Mouse (Mus musculus) midbrain, embryonic 11.5 days (tissue): ENCODE measurements at regions not wholly inside any gene's neighbourhood (a gene's known extent, or its start where the extent isn't known, plus 50 kb on each side); places are given as distances from the start of the nearest gene placed in this dataset.

Source experiments
- ATAC-seq: fragments of 200-750 bp; cut with Nextera tagmentation; 2 replicates; pipeline ENCODE4 v1.8.0; 2017; ENCODE audit warnings: moderate TSS enrichment, moderate library complexity; ENCODE audit not compliant: low FRiP score
- DNase-seq: peaks from one replicate; pipeline ENCODE4 v3.0.0; 2015; ENCODE audit warnings: low spot score; ENCODE audit errors: missing footprints
- H3K27ac ChIP-seq: fragments of 300-500 bp; sonication (generic); 2 replicates; pipeline ENCODE4 v1.5.1; 2014; ENCODE audit warnings: low read depth, low read length
- H3K27me3 ChIP-seq: fragments of 300-500 bp; sonication (generic); 2 replicates; pipeline ENCODE4 v1.6.1; 2014; ENCODE audit warnings: mild to moderate bottlenecking, low read length, moderate library complexity, mixed read lengths; ENCODE audit not compliant: control insufficient read depth, insufficient read depth
- H3K36me3 ChIP-seq: fragments of 300-500 bp; sonication (generic); 2 replicates; pipeline ENCODE4 v1.6.1; 2014; ENCODE audit warnings: mild to moderate bottlenecking, low read length, moderate library complexity, mixed read lengths; ENCODE audit not compliant: control insufficient read depth, insufficient read depth
- H3K4me1 ChIP-seq: fragments of 300-500 bp; sonication (generic); 2 replicates; pipeline ENCODE4 v1.6.1; 2014; ENCODE audit warnings: low read length; ENCODE audit not compliant: control insufficient read depth, insufficient read depth
- H3K4me2 ChIP-seq: fragments of 300-500 bp; sonication (generic); 2 replicates; pipeline ENCODE4 v1.6.1; 2014; ENCODE audit warnings: mild to moderate bottlenecking, moderate library complexity
- H3K4me3 ChIP-seq: fragments of 300-500 bp; sonication (generic); 2 replicates; pipeline ENCODE4 v1.5.1; 2014; ENCODE audit warnings: low read depth, low read length
- H3K9ac ChIP-seq: fragments of 300-500 bp; sonication (generic); 2 replicates; pipeline ENCODE4 v1.6.1; 2014; ENCODE audit warnings: low read length
- H3K9me3 ChIP-seq: fragments of 300-500 bp; sonication (generic); 2 replicates; pipeline ENCODE4 v1.6.1; 2016; ENCODE audit warnings: low read length; ENCODE audit not compliant: control insufficient read depth
- WGBS: fragments of 180-500 bp; shearing (Covaris S2); extraction: QIAGEN DNeasy Blood & Tissue Kit; methylation state at CpG from one replicate; pipeline ENCODE4 v1.1.7; 2014; 5-methylcytosine and 5-hydroxymethylcytosine counted together

- no peaks in the 10 kb centered on the region for H3K36me3 ChIP-seq
- peak; percentile 82 for DNase-seq
- no peak overlapping the region for H3K4me2 ChIP-seq
- no peaks in the 10 kb centered on the region for H3K9me3 ChIP-seq
- H3K4me3 ChIP-seq = no peak overlapping the region
- peaks cover 4% of the 10 kb centered on the region; the same call in 1 of the 2 replicates for H3K4me1 ChIP-seq
- H3K27ac ChIP-seq = no peak overlapping the region
- H3K27me3 ChIP-seq = no peaks in the 10 kb centered on the region
- WGBS = 45% methylated on average over 1 of the region's 1 CpGs
- peak; percentile 46 for ATAC-seq
- no peak overlapping the region for H3K9ac ChIP-seq
Observed at GRCm38 (mm10) chr1:169187658-169188057, 343.6 kb downstream of the Nuf2 start.

- H3K27me3 ChIP-seq = no peaks in the 10 kb centered on the region
- ATAC-seq (no peak), DNase-seq (peak; percentile 57)
- H3K4me3 ChIP-seq = no peak overlapping the region
- H3K36me3 ChIP-seq = no peaks in the 10 kb centered on the region
- no peak overlapping the region for H3K4me2 ChIP-seq
- no peak overlapping the region for H3K27ac ChIP-seq
- no peak overlapping the region for H3K9ac ChIP-seq
- no peaks in the 10 kb centered on the region for H3K9me3 ChIP-seq
- H3K4me1 ChIP-seq = no peaks in the 10 kb centered on the region
- WGBS = 89% methylated on average over 2 of the region's 2 CpGs
Observed at GRCm38 (mm10) chr1:169170405-169170804, 360.9 kb downstream of the Nuf2 start.

GRCm38 (mm10) chr1:169168033-169168432, 363.2 kb downstream of the Nuf2 start:
- H3K4me2 ChIP-seq = no peak overlapping the region
- no peak overlapping the region for H3K4me3 ChIP-seq
- no peaks in the 10 kb centered on the region for H3K36me3 ChIP-seq
- H3K27ac ChIP-seq = no peak overlapping the region
- no peaks in the 10 kb centered on the region for H3K27me3 ChIP-seq
- H3K9ac ChIP-seq = no peak overlapping the region
- H3K9me3 ChIP-seq = no peaks in the 10 kb centered on the region
- DNase-seq (peak; percentile 79), ATAC-seq (no peak)
- no peaks in the 10 kb centered on the region for H3K4me1 ChIP-seq
- 91% methylated on average over 4 of the region's 4 CpGs for WGBS

DNA sequence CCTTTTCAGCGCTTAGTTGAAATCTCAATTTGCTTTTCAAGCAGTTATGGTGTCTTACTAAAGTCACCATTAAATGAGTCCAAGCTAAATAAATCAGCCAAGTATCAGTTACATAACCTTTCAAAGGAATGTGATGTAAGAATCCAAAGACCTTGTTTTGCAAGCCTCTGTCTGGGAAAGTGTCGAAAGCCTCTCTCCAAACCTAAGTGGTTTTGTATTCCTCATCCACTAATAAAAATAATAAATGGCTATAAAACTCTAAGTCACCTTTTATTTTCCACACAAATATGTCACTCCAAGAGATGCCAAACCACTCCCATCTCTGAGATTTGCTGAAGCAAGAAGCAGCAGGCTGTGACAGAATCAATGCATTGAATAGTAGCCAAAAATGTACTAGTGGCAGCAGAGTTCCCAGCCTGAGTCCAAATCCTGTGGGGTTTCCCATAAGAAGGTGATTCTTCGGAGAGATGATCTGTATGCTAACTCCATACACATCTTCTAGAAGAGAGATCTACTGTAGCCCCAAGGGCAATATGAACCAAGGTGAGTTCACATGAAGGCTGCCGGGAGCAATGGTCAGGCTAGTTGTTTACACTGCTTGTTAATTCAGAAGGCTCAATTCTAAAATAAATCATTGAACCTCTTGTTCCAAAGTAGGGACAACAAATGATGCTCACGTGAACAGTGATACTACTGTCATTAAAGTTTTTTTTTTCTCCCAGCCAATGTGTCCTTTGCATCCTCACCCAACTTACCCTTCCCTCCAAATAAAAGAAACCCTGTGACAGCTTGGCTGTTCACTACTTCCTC, 365.0 kb downstream of the Nuf2 start:
- H3K27me3 ChIP-seq = no peaks in the 10 kb centered on the region
- no peaks in the 10 kb centered on the region for H3K4me1 ChIP-seq
- DNase-seq = peak; percentile 37
- H3K36me3 ChIP-seq = no peaks in the 10 kb centered on the region
- no peak overlapping the region for H3K4me2 ChIP-seq
- no peaks in the 10 kb centered on the region for H3K9me3 ChIP-seq
- ATAC-seq = no peak
- 93% methylated on average over 5 of the region's 5 CpGs for WGBS
- no peak overlapping the region for H3K4me3 ChIP-seq
- no peak overlapping the region for H3K27ac ChIP-seq
- no peak overlapping the region for H3K9ac ChIP-seq

DNA sequence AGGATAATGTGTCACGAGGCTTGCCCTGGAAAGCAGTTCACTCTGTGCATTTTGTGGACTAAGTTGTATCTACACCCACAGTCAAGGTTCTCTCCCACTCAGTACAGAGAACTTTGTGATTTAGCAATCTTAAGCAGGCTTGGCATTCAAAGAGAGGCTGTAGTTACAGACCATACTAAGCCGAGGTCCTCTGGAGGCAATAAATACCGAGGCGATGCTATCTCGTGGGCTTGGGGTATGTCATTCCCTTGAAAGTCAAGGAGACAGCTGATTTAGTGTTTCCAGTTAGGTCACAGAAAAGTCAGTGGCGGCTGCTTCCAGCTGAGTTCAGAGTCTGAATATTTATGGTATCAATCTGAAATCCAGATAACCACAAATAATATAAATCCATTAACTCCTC, 370.4 kb downstream of the Nuf2 start:
- H3K27me3 ChIP-seq = no peaks in the 10 kb centered on the region
- no peak for ATAC-seq
- H3K9me3 ChIP-seq = no peaks in the 10 kb centered on the region
- H3K36me3 ChIP-seq = no peaks in the 10 kb centered on the region
- no peak overlapping the region for H3K27ac ChIP-seq
- H3K4me1 ChIP-seq = no peaks in the 10 kb centered on the region
- no peak overlapping the region for H3K4me3 ChIP-seq
- H3K4me2 ChIP-seq = no peak overlapping the region
- WGBS = 88% methylated on average over 6 of the region's 6 CpGs
- H3K9ac ChIP-seq = no peak overlapping the region
- no peak for DNase-seq

DNA sequence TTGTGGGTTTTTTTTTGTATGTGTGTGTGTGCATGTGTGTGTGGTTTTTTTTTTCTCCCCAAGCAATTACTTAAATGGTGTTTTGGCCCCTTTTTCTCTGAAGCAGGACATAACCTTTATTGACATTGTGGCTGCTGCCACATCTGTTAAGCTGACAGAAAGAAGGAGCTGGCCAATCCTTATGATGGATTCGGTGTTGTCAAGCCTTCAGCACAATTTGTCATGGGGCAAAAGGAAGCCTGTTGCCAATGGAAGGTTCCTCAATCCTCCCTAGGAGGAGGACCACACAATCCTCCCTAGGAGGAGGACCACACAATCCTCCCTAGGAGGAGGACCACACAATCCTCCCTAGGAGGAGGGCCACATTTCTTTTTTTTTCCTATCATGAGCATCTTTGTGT, 371.0 kb downstream of the Nuf2 start:
- ATAC-seq (no peak), DNase-seq (no peak)
- Histone ChIP-seq H3K9me3 (no peaks in the 10 kb centered on the region), H3K4me3 (no peak overlapping the region), H3K9ac (no peak overlapping the region), H3K36me3 (no peaks in the 10 kb centered on the region), H3K4me2 (no peak overlapping the region), H3K27me3 (no peaks in the 10 kb centered on the region), H3K27ac (no peak overlapping the region), H3K4me1 (no peaks in the 10 kb centered on the region)
- WGBS = 75% methylated on average over 1 of the region's 1 CpGs

- Histone ChIP-seq H3K9me3 (no peaks in the 10 kb centered on the region), H3K4me2 (no peak overlapping the region), H3K4me1 (no peaks in the 10 kb centered on the region), H3K27ac (no peak overlapping the region), H3K27me3 (no peaks in the 10 kb centered on the region), H3K4me3 (no peak overlapping the region), H3K9ac (no peak overlapping the region), H3K36me3 (no peaks in the 10 kb centered on the region)
- no peak for ATAC-seq
- no peak for DNase-seq
Observed at GRCm38 (mm10) chr1:169159786-169160185, 371.5 kb downstream of the Nuf2 start.

- no peaks in the 10 kb centered on the region for H3K4me1 ChIP-seq
- no peak overlapping the region for H3K9ac ChIP-seq
- no peaks in the 10 kb centered on the region for H3K27me3 ChIP-seq
- DNase-seq (no peak), ATAC-seq (no peak)
- no peaks in the 10 kb centered on the region for H3K36me3 ChIP-seq
- 93% methylated on average over 3 of the region's 3 CpGs for WGBS
- H3K4me3 ChIP-seq = no peak overlapping the region
- no peaks in the 10 kb centered on the region for H3K9me3 ChIP-seq
- H3K27ac ChIP-seq = no peak overlapping the region
- no peak overlapping the region for H3K4me2 ChIP-seq
Observed at GRCm38 (mm10) chr1:169157496-169157895, 373.8 kb downstream of the Nuf2 start.

- no peaks in the 10 kb centered on the region for H3K4me1 ChIP-seq
- no peak for ATAC-seq
- no peaks in the 10 kb centered on the region for H3K9me3 ChIP-seq
- peak; percentile 72 for DNase-seq
- H3K27me3 ChIP-seq = no peaks in the 10 kb centered on the region
- no peak overlapping the region for H3K4me2 ChIP-seq
- H3K27ac ChIP-seq = no peak overlapping the region
- WGBS = 86% methylated on average over 4 of the region's 4 CpGs
- H3K9ac ChIP-seq = no peak overlapping the region
- H3K4me3 ChIP-seq = no peak overlapping the region
- H3K36me3 ChIP-seq = no peaks in the 10 kb centered on the region
Observed at GRCm38 (mm10) chr1:169156875-169157274, 374.4 kb downstream of the Nuf2 start.
